Mouse (Mus musculus) MEL (cell line): Measurements from ENCODE around the gene Ces2b. TPM values are rescaled to one million over a fixed set of nuclear protein-coding genes. Genes with fewer than 3 reads are reported as not detected.
"Not testable (repeated sequence)": the region's sequence is repeated elsewhere in the genome, so short reads cannot be mapped to it uniquely, and the experiment has no call there.

ENCODE experiments used
- DNase-seq: peaks from one replicate; pipeline ENCODE4 v3.0.0; 2011; ENCODE audit warnings: low read depth, low spot score
- H3K27ac ChIP-seq: 2 replicates; pipeline ENCODE4 v1.5.1; 2012; ENCODE audit warnings: low read depth, mild to moderate bottlenecking, control low read depth, low read length, moderate library complexity; ENCODE audit not compliant: control insufficient read depth
- H3K27me3 ChIP-seq, 2 experiments: fragments of 150-350 bp in 1 of 2; sonication (generic) in 1 of 2; 2 replicates each; pipeline ENCODE4 v1.6.1; 2012; ENCODE audit warnings: low read length in 2 of 2, mild to moderate bottlenecking in 2 of 2, improper control_type of control experiment in 1 of 2, moderate library complexity in 1 of 2; ENCODE audit not compliant: insufficient read depth in 2 of 2, control insufficient read depth in 1 of 2
- H3K36me3 ChIP-seq, 2 experiments: 2 replicates each; pipeline ENCODE4 v1.6.1; 2012 to 2014; ENCODE audit warnings: low read length in 2 of 2, improper control_type of control experiment in 1 of 2, inconsistent platforms in 1 of 2, mild to moderate bottlenecking in 1 of 2; ENCODE audit not compliant: insufficient read depth in 2 of 2, control insufficient read depth in 1 of 2
- H3K4me1 ChIP-seq, 2 experiments: fragments of 150-350 bp in 1 of 2; sonication (generic) in 1 of 2; 2 replicates each; pipeline ENCODE4 v1.6.1; 2012; ENCODE audit warnings: low read length in 2 of 2, improper control_type of control experiment in 1 of 2, mild to moderate bottlenecking in 1 of 2; ENCODE audit not compliant: insufficient read depth in 2 of 2, control insufficient read depth in 1 of 2
- H3K4me3 ChIP-seq, 2 experiments: fragments of 150-350 bp in 1 of 2; sonication (generic) in 1 of 2; 2 replicates each; pipeline ENCODE4 v1.5.1; 2012; ENCODE audit warnings: low read depth in 2 of 2, low read length in 2 of 2, mild to moderate bottlenecking in 2 of 2, moderate library complexity in 2 of 2, control low read depth in 1 of 2, improper control_type of control experiment in 1 of 2; ENCODE audit not compliant: control insufficient read depth in 1 of 2, insufficient read depth in 1 of 2
- H3K79me2 ChIP-seq: 2 replicates; pipeline ENCODE4 v1.6.1; 2012; ENCODE audit warnings: mild to moderate bottlenecking, low read length, moderate library complexity; ENCODE audit not compliant: control insufficient read depth, poor library complexity, insufficient read depth
- H3K9ac ChIP-seq: 2 replicates; pipeline ENCODE4 v1.6.1; 2012; ENCODE audit warnings: low read depth, mild to moderate bottlenecking, control low read depth, low read length, moderate library complexity; ENCODE audit not compliant: control insufficient read depth, poor library complexity, severe bottlenecking
- H3K9me3 ChIP-seq: fragments of 150-350 bp; sonication (generic); replicated peaks from 2 replicates; pipeline ENCODE4 v1.6.1; 2012; ENCODE audit warnings: mild to moderate bottlenecking, low read length, improper control_type of control experiment, moderate library complexity; ENCODE audit not compliant: insufficient read depth
- BHLHE40 ChIP-seq: IDR thresholded peaks from 2 replicates; pipeline ENCODE4 v1.6.1; 2012; ENCODE audit warnings: low read depth, mild to moderate bottlenecking, inconsistent platforms, low read length, improper control_type of control experiment, borderline replicate concordance
- CHD2 ChIP-seq: IDR thresholded peaks from 2 replicates; pipeline ENCODE4 v1.6.1; 2011; ENCODE audit warnings: low read length, improper control_type of control experiment
- GATA1 ChIP-seq: IDR thresholded peaks from 2 replicates; pipeline ENCODE4 v1.6.1; 2011; ENCODE audit warnings: low read depth, low read length, improper control_type of control experiment
- MYB ChIP-seq: IDR thresholded peaks from 2 replicates; pipeline ENCODE4 v1.6.1; 2011; ENCODE audit warnings: mild to moderate bottlenecking, low read depth, low read length, improper control_type of control experiment
- NELFE ChIP-seq: IDR thresholded peaks from 2 replicates; pipeline ENCODE4 v1.6.1; 2011; ENCODE audit warnings: low read depth, low read length, improper control_type of control experiment
- POLR2AphosphoS2 ChIP-seq: IDR thresholded peaks from 2 replicates; pipeline ENCODE4 v1.6.1; 2011; ENCODE audit warnings: low read length, improper control_type of control experiment
- TAL1 ChIP-seq: IDR thresholded peaks from 2 replicates; pipeline ENCODE4 v1.6.1; 2012; ENCODE audit warnings: mild to moderate bottlenecking, inconsistent platforms, low read length, moderate library complexity, mixed read lengths
- polyA plus RNA-seq, 2 experiments: library from polyadenylated mRNA; stranded (reverse) in 1 of 2; unstranded in 1 of 2; fragments of >175 nt in 1 of 2; fragments of >200 nt in 1 of 2; gene quantifications; 2 replicates each; pipeline versions ENCODE4 v1.2.1 to v1.2.4; 2012; ENCODE audit warnings: low replicate concordance in 2 of 2, low read depth in 1 of 2; ENCODE audit not compliant: insufficient read length in 2 of 2, insufficient read depth in 1 of 2, missing spikeins in 1 of 2
- total RNA-seq: library from RNA; depleted of rRNA; stranded (reverse); fragments of 300-350 nt; gene quantifications from 2 replicates; pipeline ENCODE4 v1.2.3, GENCODE M21; 2012; rRNA removed

Ces2b gene
- total and polyA plus RNA-seq, 3 experiments: not detected

GRCm38 (mm10) chr8:104847741-104848462 is 16.5 kb downstream of the Ces2b start:
- H3K36me3 ChIP-seq: no peaks in the 10 kb centered on the region
- DNase-seq: no peak
- no peak for TF ChIP-seq MYB
- TF ChIP-seq TAL1: no peak
- TF ChIP-seq BHLHE40: no peak
- no peak for TF ChIP-seq CHD2
- no peak for TF ChIP-seq NELFE
- no peak for TF ChIP-seq GATA1
- no peak for TF ChIP-seq POLR2AphosphoS2
- TF ChIP-seq, all 39 proteins: peak for 0
- H3K27me3 ChIP-seq: peaks cover 4 to 12% of the 10 kb centered on the region in 2 experiments
- no peak overlapping the region for H3K4me3 ChIP-seq
- no peak overlapping the region for H3K27ac ChIP-seq
- H3K9ac ChIP-seq: no peak overlapping the region
- no peaks in the 10 kb centered on the region for H3K79me2 ChIP-seq
- H3K4me1 ChIP-seq: no peaks in the 10 kb centered on the region
- H3K9me3 ChIP-seq: no peaks in the 10 kb centered on the region

- H3K27ac ChIP-seq, H3K4me1 ChIP-seq, H3K27me3 ChIP-seq, H3K36me3 ChIP-seq, H3K9me3 ChIP-seq, H3K79me2 ChIP-seq, H3K4me3 ChIP-seq, DNase-seq, H3K9ac ChIP-seq: not testable (repeated sequence)
Observed at GRCm38 (mm10) chr8:104866844-104867531, 35.6 kb downstream of the Ces2b start.

DNA sequence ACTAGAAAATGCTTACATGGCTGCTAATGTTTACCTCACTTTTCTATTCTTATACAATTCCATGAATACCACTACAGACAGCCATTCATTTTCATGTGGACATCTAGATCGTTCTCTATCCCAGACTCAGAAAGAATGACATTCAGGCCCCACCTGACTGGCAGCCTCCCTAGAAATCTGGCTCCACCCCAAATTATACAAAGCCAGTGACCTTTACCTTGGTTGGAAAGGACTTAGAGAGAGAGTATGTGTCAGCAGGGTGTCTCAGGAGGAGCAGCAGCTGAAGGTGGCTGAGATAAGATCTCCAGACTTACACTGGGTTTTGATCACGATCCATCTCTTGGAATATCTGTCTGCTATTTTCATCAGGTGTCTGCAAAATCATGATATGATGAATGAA is 37.5 kb downstream of the Ces2b start:
- not testable (repeated sequence) for H3K27ac ChIP-seq, H3K9ac ChIP-seq

DNA sequence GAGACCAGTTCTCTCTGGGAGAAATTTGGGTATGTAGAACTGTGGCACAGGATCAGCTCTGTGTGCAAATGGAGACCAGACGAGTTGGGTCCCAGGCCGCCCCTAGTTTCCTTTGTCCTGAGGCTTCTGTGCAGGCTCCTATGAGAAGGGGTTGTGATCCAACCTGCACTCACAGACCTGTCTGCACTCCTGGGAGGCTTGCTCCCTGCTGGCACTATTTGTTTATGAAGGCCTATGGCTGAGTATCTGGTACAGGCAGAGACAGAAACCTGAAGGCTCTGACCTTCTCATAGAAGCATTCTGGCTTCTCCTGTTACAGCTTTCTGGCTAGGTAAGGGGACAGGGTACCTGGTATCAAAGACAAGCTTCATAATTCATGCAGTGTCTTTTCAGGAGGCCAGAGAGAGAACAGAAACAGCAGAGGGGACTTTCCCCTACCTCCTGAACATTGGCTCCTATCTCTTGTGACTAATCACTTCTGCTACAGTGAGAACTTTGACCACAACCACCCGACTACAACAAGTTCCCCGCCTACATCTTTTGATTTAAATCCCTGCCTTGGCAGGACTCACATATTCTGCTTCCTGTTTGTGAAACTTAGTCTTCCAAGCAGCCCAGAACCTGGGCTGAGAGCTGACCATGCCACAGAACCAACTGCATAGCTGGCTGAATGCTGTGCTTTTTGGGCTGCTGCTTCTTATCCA is 55.0 kb downstream of the Ces2b start:
- H3K9me3 ChIP-seq, H3K27me3 ChIP-seq, H3K36me3 ChIP-seq, H3K9ac ChIP-seq, H3K4me3 ChIP-seq, H3K4me1 ChIP-seq, H3K27ac ChIP-seq, H3K79me2 ChIP-seq, DNase-seq: not testable (repeated sequence)

More for the DNA sequence above, 37.5 kb downstream of the Ces2b start:
- not testable (repeated sequence) for H3K9me3 ChIP-seq, H3K4me3 ChIP-seq, H3K36me3 ChIP-seq, H3K27me3 ChIP-seq, H3K4me1 ChIP-seq, H3K79me2 ChIP-seq, DNase-seq

Other genes with a start within 250 kb of the Ces2b start
- gene Pdp2, start 240.1 kb upstream of the Ces2b start, total RNA-seq: 12.2 and 12.3 TPM in 2 replicates
- gene Pdp2, start 240.1 kb upstream of the Ces2b start, polyA plus RNA-seq: 10 to 100 TPM in 1 of 2 experiments, not detected in 1; 12.4 TPM
- not detected in 2 replicates for gene Cdh16, start 207.2 kb upstream of the Ces2b start, total RNA-seq
- under 1 TPM in 1 of 2 experiments, not detected in 1; 0.45 TPM for gene Cdh16, start 207.2 kb upstream of the Ces2b start, polyA plus RNA-seq
- gene Rrad, start 200.2 kb upstream of the Ces2b start, total RNA-seq: 8.9 and 9.0 TPM in 2 replicates
- gene Rrad, start 200.2 kb upstream of the Ces2b start, polyA plus RNA-seq: 1 to 10 TPM in 1 of 2 experiments, not detected in 1; 9.4 TPM
- gene Ciao2b, start 189.6 kb upstream of the Ces2b start, total RNA-seq: 78.7 and 82.4 TPM in 2 replicates
- gene Ciao2b, start 189.6 kb upstream of the Ces2b start, polyA plus RNA-seq: 100 to 1,000 TPM in 1 of 2 experiments, not detected in 1; 110 TPM
- not detected in 2 replicates for gene Ces2a, start 97.6 kb upstream of the Ces2b start, total RNA-seq
- gene Ces2a, start 97.6 kb upstream of the Ces2b start, polyA plus RNA-seq: not detected
- not detected in 2 replicates for gene Ces2c, start 15.5 kb downstream of the Ces2b start, total RNA-seq
- gene Ces2c, start 15.5 kb downstream of the Ces2b start, polyA plus RNA-seq: not detected
- gene Ces2e, start 94.7 kb downstream of the Ces2b start, total RNA-seq: not detected in 2 replicates
- not detected for gene Ces2e, start 94.7 kb downstream of the Ces2b start, polyA plus RNA-seq
- gene Ces2f, start 115.8 kb downstream of the Ces2b start, total RNA-seq: not detected in 2 replicates
- not detected for gene Ces2f, start 115.8 kb downstream of the Ces2b start, polyA plus RNA-seq
- gene Ces2g, start 130.1 kb downstream of the Ces2b start, total RNA-seq: 95.3 and 105 TPM in 2 replicates
- gene Ces2g, start 130.1 kb downstream of the Ces2b start, polyA plus RNA-seq: 100 to 1,000 TPM in 1 of 2 experiments, not detected in 1; 195 TPM
- gene Ces2h, start 169.3 kb downstream of the Ces2b start, total RNA-seq: not detected in 2 replicates
- gene Ces2h, start 169.3 kb downstream of the Ces2b start, polyA plus RNA-seq: not detected
- not detected in 2 replicates for gene Ces3a, start 217.0 kb downstream of the Ces2b start, total RNA-seq
- not detected for gene Ces3a, start 217.0 kb downstream of the Ces2b start, polyA plus RNA-seq